Mouse (Mus musculus): ENCODE data around the gene Aldh3b1.

- no peak for TF ChIP-seq TAL1 (IDR thresholded peaks at IDR 0.05; ENCODE audit: low read length)
- TF ChIP-seq GATA1 (IDR thresholded peaks at IDR 0.05; ENCODE audit: low read length), result no peak
These were observed 3.3 kb downstream of the Aldh3b1 start for GRCm38 (mm10) chr19:3926279-3926678.

Data from erythroblast, embryonic 14.5 days (primary cell).